Mouse (Mus musculus): ENCODE measurements around the gene Adamts10. TPM values are rescaled to one million over a fixed set of nuclear protein-coding genes. Genes with fewer than 3 reads are reported as not detected.

The Adamts10 gene
- polyA plus RNA-seq, 1 experiment from 2014 or later, result 50.8 TPM

Other genes starting within 250 kb of the Adamts10 start
- 10.9 and 11.5 TPM in 2 replicates for gene Zfp955b, start 234.7 kb upstream of the Adamts10 start, polyA plus RNA-seq (2015; fragmentation: Nextera tagmentation; extraction: Ambion mirVana)
- 7.6 and 8.5 TPM in 2 replicates for gene Zfp81, start 165.3 kb upstream of the Adamts10 start, polyA plus RNA-seq (2015; fragmentation: Nextera tagmentation; extraction: Ambion mirVana)
- 12.6 and 17.6 TPM in 2 replicates for gene Zfp101, start 129.6 kb upstream of the Adamts10 start, polyA plus RNA-seq (2015; fragmentation: Nextera tagmentation; extraction: Ambion mirVana)
- not detected in 2 replicates for gene Actl9, start 91.3 kb upstream of the Adamts10 start, polyA plus RNA-seq (2015; fragmentation: Nextera tagmentation; extraction: Ambion mirVana)
- 6.4 and 6.6 TPM in 2 replicates for gene Myo1f, start 31.5 kb downstream of the Adamts10 start, polyA plus RNA-seq (2015; fragmentation: Nextera tagmentation; extraction: Ambion mirVana)
- gene Zfp414, start 104.9 kb downstream of the Adamts10 start, polyA plus RNA-seq (2015; fragmentation: Nextera tagmentation; extraction: Ambion mirVana), result 35.5 and 38.1 TPM in 2 replicates
- 1.1 and 1.4 TPM in 2 replicates for gene Pram1, start 113.9 kb downstream of the Adamts10 start, polyA plus RNA-seq (2015; fragmentation: Nextera tagmentation; extraction: Ambion mirVana)
- gene Hnrnpm, start 162.7 kb downstream of the Adamts10 start, polyA plus RNA-seq (2015; fragmentation: Nextera tagmentation; extraction: Ambion mirVana), result 248 and 307 TPM in 2 replicates
- gene March2, start 194.5 kb downstream of the Adamts10 start, polyA plus RNA-seq (2015; fragmentation: Nextera tagmentation; extraction: Ambion mirVana), result 59.8 and 70.8 TPM in 2 replicates
- 249 and 270 TPM in 2 replicates for gene Rab11b, start 236.3 kb downstream of the Adamts10 start, polyA plus RNA-seq (2015; fragmentation: Nextera tagmentation; extraction: Ambion mirVana)